Mouse (Mus musculus): ENCODE results near the gene Pdzph1. TPM values are rescaled to one million over a fixed set of nuclear protein-coding genes. Genes with fewer than 3 reads are reported as not detected.

Pdzph1 gene
- polyA plus RNA-seq (2015; fragmentation: Nextera tagmentation; extraction: Ambion mirVana), result not detected in 2 replicates

- Histone ChIP-seq H3K27me3 (ENCODE audit: insufficient read depth, low read length) (no peaks in the 10 kb centered on the region), H3K36me3 (ENCODE audit: insufficient read depth, low read length) (no peaks in the 10 kb centered on the region), H3K4me1 (replicated peaks; ENCODE audit: insufficient read depth, low read length) (no peaks in the 10 kb centered on the region), H3K4me3 (replicated peaks; ENCODE audit: low read depth, low read length) (no peak within 1 kb of the TSS), H3K9ac (ENCODE audit: low read depth, low read length) (no peak within 1 kb of the TSS), H3K27ac (no peak within 1 kb of the TSS), H3K4me2 (ENCODE audit: low read length) (no peak within 1 kb of the TSS), H3K9me3 (replicated peaks; ENCODE audit: low read length) (no peaks in the 10 kb centered on the region)
- no peak for TF ChIP-seq CTCF (IDR thresholded peaks at IDR 0.05; ENCODE audit: low read depth)
- DNase-seq (ENCODE audit: low spot score) (no peak), ATAC-seq (replicated peaks; ENCODE audit: low FRiP score, low read depth) (no peak)
- WGBS, result 87% methylated on average over 6 of the region's 6 CpGs
Measured at GRCm38 (mm10) chr17:58991275-58991674, at the start of gene Pdzph1. TSS of gene Pdzph1 (minus strand) at chr17:58991375.

GRCm38 (mm10) chr17:59039754-59040153, 48.6 kb upstream of the Pdzph1 start:
- Histone ChIP-seq H3K9me3 (replicated peaks; ENCODE audit: low read length) (no peaks in the 10 kb centered on the region), H3K36me3 (ENCODE audit: insufficient read depth, low read length) (no peaks in the 10 kb centered on the region), H3K27me3 (ENCODE audit: insufficient read depth, low read length) (no peaks in the 10 kb centered on the region), H3K4me3 (replicated peaks; ENCODE audit: low read depth, low read length) (no peak overlapping the region), H3K4me1 (replicated peaks; ENCODE audit: insufficient read depth, low read length) (no peaks in the 10 kb centered on the region), H3K4me2 (ENCODE audit: low read length) (no peak overlapping the region), H3K9ac (ENCODE audit: low read depth, low read length) (no peak overlapping the region), H3K27ac (no peak overlapping the region)
- ATAC-seq (replicated peaks; ENCODE audit: low FRiP score, low read depth) (no peak), DNase-seq (ENCODE audit: low spot score) (peak; percentile 67)
- peak; percentile 67 for TF ChIP-seq CTCF (IDR thresholded peaks at IDR 0.05; ENCODE audit: low read depth)
- 35% methylated on average over 5 of the region's 5 CpGs for WGBS

- H3K4me1 ChIP-seq (replicated peaks; ENCODE audit: insufficient read depth, low read length), result no peaks in the 10 kb centered on the region
- no peak for DNase-seq (ENCODE audit: low spot score)
- no peak overlapping the region for H3K9ac ChIP-seq (ENCODE audit: low read depth, low read length)
- TF ChIP-seq CTCF (IDR thresholded peaks at IDR 0.05; ENCODE audit: low read depth), result no peak
- H3K27me3 ChIP-seq (ENCODE audit: insufficient read depth, low read length), result no peaks in the 10 kb centered on the region
- H3K36me3 ChIP-seq (ENCODE audit: insufficient read depth, low read length), result no peaks in the 10 kb centered on the region
- no peak overlapping the region for H3K4me3 ChIP-seq (replicated peaks; ENCODE audit: low read depth, low read length)
- ATAC-seq (replicated peaks; ENCODE audit: low FRiP score, low read depth), result no peak
- H3K9me3 ChIP-seq (replicated peaks; ENCODE audit: low read length), result no peaks in the 10 kb centered on the region
- WGBS, result 31% methylated on average over 3 of the region's 3 CpGs
- no peak overlapping the region for H3K4me2 ChIP-seq (ENCODE audit: low read length)
- H3K27ac ChIP-seq, result no peak overlapping the region
Measured at GRCm38 (mm10) chr17:59033445-59033844, 42.3 kb upstream of the Pdzph1 start.

- Histone ChIP-seq H3K4me2 (ENCODE audit: low read length) (no peak overlapping the region), H3K9ac (ENCODE audit: low read depth, low read length) (no peak overlapping the region), H3K27ac (no peak overlapping the region), H3K4me3 (replicated peaks; ENCODE audit: low read depth, low read length) (no peak overlapping the region), H3K4me1 (replicated peaks; ENCODE audit: insufficient read depth, low read length) (no peaks in the 10 kb centered on the region), H3K36me3 (ENCODE audit: insufficient read depth, low read length) (no peaks in the 10 kb centered on the region), H3K27me3 (ENCODE audit: insufficient read depth, low read length) (no peaks in the 10 kb centered on the region), H3K9me3 (replicated peaks; ENCODE audit: low read length) (no peaks in the 10 kb centered on the region)
- no peak for TF ChIP-seq CTCF (IDR thresholded peaks at IDR 0.05; ENCODE audit: low read depth)
- WGBS, result 57% methylated on average over 3 of the region's 3 CpGs
- DNase-seq (ENCODE audit: low spot score) (no peak), ATAC-seq (replicated peaks; ENCODE audit: low FRiP score, low read depth) (no peak)
Measured at GRCm38 (mm10) chr17:59026336-59026735, 35.2 kb upstream of the Pdzph1 start.

GRCm38 (mm10) chr17:59024502-59024901, 33.3 kb upstream of the Pdzph1 start:
- DNase-seq (ENCODE audit: low spot score), result no peak
- no peaks in the 10 kb centered on the region for H3K27me3 ChIP-seq (ENCODE audit: insufficient read depth, low read length)
- 0 out of 2 replicates have a peak overlapping the region, but pooled peaks have one; percentile 2 for H3K4me2 ChIP-seq (ENCODE audit: low read length)
- H3K27ac ChIP-seq, result no peak overlapping the region
- no peak for ATAC-seq (replicated peaks; ENCODE audit: low FRiP score, low read depth)
- no peaks in the 10 kb centered on the region for H3K9me3 ChIP-seq (replicated peaks; ENCODE audit: low read length)
- 16% methylated on average over 6 of the region's 6 CpGs for WGBS
- no peak for TF ChIP-seq CTCF (IDR thresholded peaks at IDR 0.05; ENCODE audit: low read depth)
- H3K4me3 ChIP-seq (replicated peaks; ENCODE audit: low read depth, low read length), result no peak overlapping the region
- H3K4me1 ChIP-seq (replicated peaks; ENCODE audit: insufficient read depth, low read length), result no peaks in the 10 kb centered on the region
- no peak overlapping the region for H3K9ac ChIP-seq (ENCODE audit: low read depth, low read length)
- no peaks in the 10 kb centered on the region for H3K36me3 ChIP-seq (ENCODE audit: insufficient read depth, low read length)

GRCm38 (mm10) chr17:59023971-59024370, 32.8 kb upstream of the Pdzph1 start:
- DNase-seq (ENCODE audit: low spot score), result peak; percentile 39
- no peaks in the 10 kb centered on the region for H3K27me3 ChIP-seq (ENCODE audit: insufficient read depth, low read length)
- 28% methylated on average over 4 of the region's 5 CpGs for WGBS
- ATAC-seq (replicated peaks; ENCODE audit: low FRiP score, low read depth), result no peak
- H3K9ac ChIP-seq (ENCODE audit: low read depth, low read length), result no peak overlapping the region
- no peaks in the 10 kb centered on the region for H3K4me1 ChIP-seq (replicated peaks; ENCODE audit: insufficient read depth, low read length)
- no peak for TF ChIP-seq CTCF (IDR thresholded peaks at IDR 0.05; ENCODE audit: low read depth)
- no peaks in the 10 kb centered on the region for H3K36me3 ChIP-seq (ENCODE audit: insufficient read depth, low read length)
- no peak overlapping the region for H3K27ac ChIP-seq
- no peak overlapping the region for H3K4me2 ChIP-seq (ENCODE audit: low read length)
- no peaks in the 10 kb centered on the region for H3K9me3 ChIP-seq (replicated peaks; ENCODE audit: low read length)
- no peak overlapping the region for H3K4me3 ChIP-seq (replicated peaks; ENCODE audit: low read depth, low read length)

- no peak for TF ChIP-seq CTCF (IDR thresholded peaks at IDR 0.05; ENCODE audit: low read depth)
- no peak overlapping the region for H3K4me3 ChIP-seq (replicated peaks; ENCODE audit: low read depth, low read length)
- H3K9ac ChIP-seq (ENCODE audit: low read depth, low read length), result no peak overlapping the region
- no peak overlapping the region for H3K27ac ChIP-seq
- H3K27me3 ChIP-seq (ENCODE audit: insufficient read depth, low read length), result no peaks in the 10 kb centered on the region
- no peak for DNase-seq (ENCODE audit: low spot score)
- no peak for ATAC-seq (replicated peaks; ENCODE audit: low FRiP score, low read depth)
- H3K4me2 ChIP-seq (ENCODE audit: low read length), result no peak overlapping the region
- WGBS, result 75% methylated on average over 4 of the region's 4 CpGs
- H3K36me3 ChIP-seq (ENCODE audit: insufficient read depth, low read length), result no peaks in the 10 kb centered on the region
- H3K9me3 ChIP-seq (replicated peaks; ENCODE audit: low read length), result no peaks in the 10 kb centered on the region
- H3K4me1 ChIP-seq (replicated peaks; ENCODE audit: insufficient read depth, low read length), result no peaks in the 10 kb centered on the region
Measured at GRCm38 (mm10) chr17:59018666-59019065, 27.5 kb upstream of the Pdzph1 start.

Measured in kidney, postnatal 0 days (tissue).